Mouse (Mus musculus) brown adipose tissue, adult 24 weeks (tissue): Measurements from ENCODE around the gene Fxyd5. TPM values are rescaled to one million over a fixed set of nuclear protein-coding genes. Genes with fewer than 3 reads are reported as not detected.

ENCODE experiments used
- H3K27ac ChIP-seq: fragments of 200-500 bp; replicated peaks from 2 replicates; pipeline ENCODE4 v1.5.1; 2012; ENCODE audit warnings: low read depth, mild to moderate bottlenecking, low read length
- H3K4me1 ChIP-seq: fragments of 200-500 bp; 2 replicates; pipeline ENCODE4 v1.6.1; 2012; ENCODE audit warnings: low read length, mixed read lengths; ENCODE audit not compliant: control insufficient read depth, insufficient read depth, insufficient read length
- H3K4me3 ChIP-seq: fragments of 200-500 bp; 2 replicates; pipeline ENCODE4 v1.5.1; 2012; ENCODE audit warnings: low read depth, mild to moderate bottlenecking, low read length, moderate library complexity; ENCODE audit not compliant: insufficient read depth
- polyA plus RNA-seq: library from polyadenylated mRNA; stranded (reverse); fragments of >200 nt; gene quantifications from 2 replicates; pipeline ENCODE4 v1.2.4, GENCODE M21; 2012; ENCODE audit not compliant: missing spikeins, insufficient read depth, insufficient read length

Gene Fxyd5
- polyA plus RNA-seq, 1 experiment: 26.7 TPM

- H3K4me1 ChIP-seq: no peaks in the 10 kb centered on the region; the same call in 1 of the 2 replicates
- no peak overlapping the region for H3K27ac ChIP-seq
- peak overlapping the region; percentile 58 for H3K4me3 ChIP-seq
These were observed 1.8 kb downstream of the Fxyd5 start for GRCm38 (mm10) chr7:31040281-31041022.

DNA sequence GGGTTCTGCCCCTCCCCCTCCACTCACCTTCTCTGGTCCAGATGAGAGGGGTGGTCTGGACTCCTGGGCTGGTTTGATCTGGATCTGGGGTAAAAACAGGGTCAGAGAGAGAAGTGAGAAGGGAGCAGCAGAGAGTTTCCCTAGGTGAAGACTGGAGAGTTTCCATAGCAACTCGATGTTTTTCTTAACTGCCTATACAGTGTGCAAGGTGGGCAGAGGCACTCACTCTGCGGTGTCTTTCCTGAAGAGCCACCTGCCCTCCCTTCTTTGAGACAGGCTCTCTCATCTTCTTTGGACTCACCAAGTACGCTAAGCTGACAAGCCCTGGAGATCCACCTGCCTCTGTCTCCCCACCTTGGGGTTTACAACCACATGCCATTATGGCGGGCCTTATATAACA, 3.3 kb downstream of the Fxyd5 start:
- no peak overlapping the region for H3K4me3 ChIP-seq
- no peak overlapping the region for H3K27ac ChIP-seq
- H3K4me1 ChIP-seq: no peaks in the 10 kb centered on the region; the same call in 1 of the 2 replicates

DNA sequence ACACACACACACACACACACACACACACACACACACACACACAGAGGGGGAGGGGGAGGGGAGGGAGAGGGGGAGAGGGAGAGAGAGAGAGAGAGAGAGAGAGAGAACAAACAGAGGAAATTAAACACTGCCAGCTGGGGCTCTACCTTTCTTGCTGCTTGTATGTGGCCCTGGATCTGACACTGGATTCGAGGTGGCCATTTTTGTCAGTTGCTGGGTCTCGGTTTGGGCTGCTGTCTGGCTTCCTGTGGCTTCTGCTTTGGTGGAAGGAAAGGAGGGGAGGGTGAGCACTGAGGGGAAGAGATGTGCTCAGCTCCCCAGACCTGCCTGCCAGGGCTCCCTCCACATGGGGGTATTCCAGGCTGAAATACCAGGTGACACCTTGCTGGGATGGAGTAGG, 4.6 kb downstream of the Fxyd5 start:
- H3K4me3 ChIP-seq: no peak overlapping the region
- H3K4me1 ChIP-seq: no peaks in the 10 kb centered on the region; the same call in 1 of the 2 replicates
- no peak overlapping the region for H3K27ac ChIP-seq

GRCm38 (mm10) chr7:31036917-31037316, 5.4 kb downstream of the Fxyd5 start:
- Histone ChIP-seq H3K27ac (no peak overlapping the region), H3K4me1 (no peaks in the 10 kb centered on the region), H3K4me3 (no peak overlapping the region)

DNA sequence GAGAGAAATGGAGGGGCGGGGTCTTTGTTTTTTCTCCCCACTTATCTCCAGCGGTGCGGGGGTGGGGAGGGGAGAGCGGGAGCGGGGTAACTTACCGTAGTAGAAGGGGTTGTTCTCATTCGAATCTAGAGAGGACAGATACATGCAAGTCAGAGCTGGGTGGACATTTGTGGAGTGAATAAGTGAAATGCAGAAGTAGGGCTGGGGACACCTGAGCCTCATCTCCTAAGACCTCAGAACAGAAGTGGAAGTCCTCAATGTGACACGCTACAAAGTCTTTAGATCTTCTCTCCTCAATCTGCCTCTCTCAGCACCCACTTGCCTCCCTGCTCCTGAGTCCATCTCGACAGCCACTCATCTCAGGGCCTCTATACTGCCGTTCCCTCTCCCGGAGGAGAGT, 7.0 kb downstream of the Fxyd5 start:
- Histone ChIP-seq H3K4me1 (no peaks in the 10 kb centered on the region), H3K4me3 (no peak overlapping the region)

GRCm38 (mm10) chr7:31034789-31035188, 7.5 kb downstream of the Fxyd5 start:
- H3K27ac ChIP-seq: 0 out of 2 replicates have a peak overlapping the region, but pooled peaks have one; percentile 5
- H3K4me1 ChIP-seq: no peaks in the 10 kb centered on the region
- H3K4me3 ChIP-seq: no peak overlapping the region

More for the DNA sequence above, 7.0 kb downstream of the Fxyd5 start:
- no peak overlapping the region for H3K27ac ChIP-seq

DNA sequence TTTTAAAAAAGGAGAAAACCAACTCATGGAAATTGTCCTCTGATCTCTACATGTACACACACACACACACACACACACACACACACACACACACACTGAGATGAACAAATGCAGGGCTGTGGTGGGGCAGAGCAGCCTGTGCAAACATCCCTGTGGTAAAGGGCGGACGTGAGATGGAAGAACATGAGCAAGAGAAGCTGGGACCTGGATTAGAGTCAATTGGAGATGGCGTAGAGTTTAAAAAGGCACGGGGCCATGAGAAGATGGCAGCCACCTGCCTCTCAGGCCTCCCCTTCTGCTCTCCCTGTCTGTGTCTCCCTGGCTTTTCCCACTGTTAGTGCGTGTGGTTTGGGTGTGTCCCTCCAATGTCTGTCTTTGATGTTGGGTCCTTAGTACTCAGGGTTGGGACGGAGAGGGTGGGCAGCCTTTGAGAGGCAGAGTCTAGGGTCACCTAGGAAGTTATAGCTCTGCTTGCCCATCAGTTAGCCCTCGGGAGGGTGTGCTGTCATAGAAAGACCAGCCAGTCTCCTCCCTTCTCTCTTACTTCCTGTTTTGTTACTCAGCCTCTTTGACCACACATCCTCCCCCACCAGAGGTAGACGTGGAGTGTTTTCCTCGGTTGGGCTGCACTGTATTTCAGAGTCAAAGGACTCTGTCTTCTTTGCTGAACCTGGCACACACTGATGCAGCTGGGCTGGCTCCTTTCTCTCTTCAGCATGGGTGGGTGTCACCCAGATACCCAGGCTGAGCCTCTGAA, 8.7 kb downstream of the Fxyd5 start:
- no peaks in the 10 kb centered on the region for H3K4me1 ChIP-seq
- 0 out of 2 replicates have a peak overlapping the region, but pooled peaks have one; percentile 32 for H3K27ac ChIP-seq
- no peak overlapping the region for H3K4me3 ChIP-seq

- Histone ChIP-seq H3K4me3 (no peak overlapping the region), H3K4me1 (no peaks in the 10 kb centered on the region), H3K27ac (no peak overlapping the region)
These were observed 10.6 kb downstream of the Fxyd5 start for GRCm38 (mm10) chr7:31031731-31032130.

DNA sequence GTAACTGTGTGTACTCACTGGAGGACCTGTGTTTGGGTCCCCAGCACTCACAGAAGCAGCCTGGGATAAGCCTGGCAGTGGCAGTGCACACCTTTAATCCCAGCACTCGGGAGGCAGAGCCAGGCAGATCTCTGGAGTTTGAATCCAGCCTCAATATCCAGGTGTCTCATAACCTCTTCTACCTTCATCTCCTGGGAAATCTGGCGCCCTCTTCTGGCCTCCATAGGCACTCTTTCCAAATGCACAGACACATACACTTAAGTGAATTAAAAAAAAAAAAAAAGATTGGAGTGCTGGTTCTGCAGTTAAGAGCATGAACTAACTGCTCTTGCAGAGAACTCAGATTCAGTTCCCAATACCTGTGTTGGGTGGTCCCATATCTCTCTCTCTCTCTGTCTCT, 11.6 kb downstream of the Fxyd5 start:
- no peak overlapping the region for H3K4me3 ChIP-seq
- H3K4me1 ChIP-seq: no peaks in the 10 kb centered on the region
- H3K27ac ChIP-seq: no peak overlapping the region

- Histone ChIP-seq H3K4me1 (no peaks in the 10 kb centered on the region), H3K27ac (no peak overlapping the region), H3K4me3 (no peak overlapping the region)
These were observed 13.7 kb downstream of the Fxyd5 start for GRCm38 (mm10) chr7:31028609-31029008.

- Histone ChIP-seq H3K4me1 (no peaks in the 10 kb centered on the region), H3K4me3 (no peak overlapping the region), H3K27ac (no peak overlapping the region)
These were observed 25.0 kb downstream of the Fxyd5 start for GRCm38 (mm10) chr7:31017104-31017901.

- Histone ChIP-seq H3K27ac (no peak overlapping the region), H3K4me3 (no peak overlapping the region), H3K4me1 (0 out of 2 replicates have a peak, but pooled peaks cover 3% of the 10 kb centered on the region)
These were observed 29.3 kb downstream of the Fxyd5 start for GRCm38 (mm10) chr7:31012971-31013370.

- no peak overlapping the region for H3K27ac ChIP-seq
- 0 out of 2 replicates have a peak, but pooled peaks cover 3% of the 10 kb centered on the region for H3K4me1 ChIP-seq
- no peak overlapping the region for H3K4me3 ChIP-seq
These were observed 33.4 kb downstream of the Fxyd5 start for GRCm38 (mm10) chr7:31008889-31009288.

DNA sequence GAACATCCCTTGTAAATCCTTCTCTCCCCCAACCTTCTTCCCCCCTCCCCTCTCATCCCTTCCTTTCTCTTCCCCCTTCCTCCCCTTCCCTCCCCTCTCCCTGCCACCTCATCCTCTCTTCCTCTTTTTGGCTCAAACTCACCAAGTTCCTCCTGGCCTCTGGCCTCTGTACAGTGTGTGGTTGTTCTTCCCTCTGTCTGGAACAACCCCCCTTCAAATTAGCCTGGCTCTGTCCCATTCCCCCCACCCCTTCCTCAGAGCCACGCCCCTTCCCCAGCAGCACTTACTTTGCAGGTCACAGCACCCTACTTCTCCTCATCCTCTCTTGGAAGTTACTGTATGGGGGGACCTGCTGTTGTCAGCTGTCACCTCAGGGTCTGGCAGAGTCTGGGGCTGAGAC, 34.1 kb downstream of the Fxyd5 start:
- Histone ChIP-seq H3K4me3 (no peak overlapping the region), H3K27ac (peak overlapping the region; percentile 41), H3K4me1 (0 out of 2 replicates have a peak, but pooled peaks cover 3% of the 10 kb centered on the region)

DNA sequence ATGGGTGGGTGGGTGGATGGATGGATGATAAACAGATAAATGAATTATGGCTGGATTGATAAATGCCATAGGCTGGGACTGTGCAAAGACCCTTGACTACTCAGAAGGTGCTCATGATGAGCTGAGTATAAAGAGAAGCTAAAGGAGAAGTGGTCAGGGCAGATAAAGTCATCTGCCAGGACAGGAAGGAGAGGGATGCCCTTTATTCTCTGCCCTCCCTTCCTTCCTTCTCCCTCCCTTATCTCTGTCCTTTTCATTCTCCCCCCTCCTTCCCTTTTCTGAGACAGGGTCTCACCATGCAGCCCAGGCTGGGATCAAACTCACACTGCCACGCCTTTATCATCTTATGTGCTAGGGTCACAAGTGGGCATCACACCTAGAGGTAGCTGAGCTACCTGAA, 34.5 kb downstream of the Fxyd5 start:
- H3K27ac ChIP-seq: peak overlapping the region; percentile 41; the same call in 1 of the 2 replicates

More for the DNA sequence above, 34.5 kb downstream of the Fxyd5 start:
- Histone ChIP-seq H3K4me1 (0 out of 2 replicates have a peak, but pooled peaks cover 3% of the 10 kb centered on the region), H3K4me3 (no peak overlapping the region)
